Comparison of ENCODE assay signal across 23 mouse cellular contexts in the genomic region with DNA sequence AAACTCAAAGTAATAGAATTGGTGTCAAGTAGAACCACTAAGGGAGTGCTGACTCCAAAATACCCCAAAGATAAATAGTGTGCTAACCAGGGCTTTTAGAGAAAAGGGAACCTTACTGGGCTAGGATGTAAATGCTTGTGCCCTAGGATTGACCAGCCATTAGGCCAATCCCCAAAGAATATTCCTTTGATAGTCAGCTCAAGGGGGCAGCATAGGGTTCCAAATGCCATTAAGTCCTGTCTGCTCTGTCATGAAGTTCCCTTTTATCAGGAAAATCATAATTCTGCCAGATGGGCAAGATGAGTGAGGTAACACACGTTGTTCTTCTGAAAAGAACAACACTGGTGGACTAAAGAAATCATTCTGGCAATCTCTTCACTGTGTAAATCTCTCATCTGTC.
DNase-seq lines count a peak whose midpoint lies in the region; ATAC-seq and TF ChIP-seq lines count a peak whose summit lies in the region.
"Had no signal": no experiment of that assay in that cellular context is flagged by ENCODE, and none has a peak within 500 bp of the region (broad histone marks: within the 10 kb centered on the region; RNA-seq: fewer than 3 reads in every experiment).

No protein-coding gene starts in this region.

- peak; percentile 4 for DNase-seq in adrenal gland, postnatal 10 days
- no peak for DNase-seq in adrenal gland, adult 8-10 months
- no peak for DNase-seq in lung, postnatal 0 days (ENCODE audit: low spot score)
- DNase-seq in lung, postnatal 36 days = no peak
- DNase-seq in cerebellum, postnatal 10 days = peak; percentile 33 to 41
- peak; percentile 2 for DNase-seq in splenic B cell, adult 2 months (ENCODE audit: low read depth, low spot score)
- DNase-seq in frontal cortex, postnatal 10 days (ENCODE audit: low spot score in 2 of 2) = no peak
- DNase-seq in frontal cortex, postnatal 14 days (ENCODE audit: low spot score in 2 of 2) = no peak
- DNase-seq: adrenal gland, postnatal 25 days; embryo, embryonic 11 days; heart, adult 11 months; kidney, adult 9 months; right cerebral cortex, postnatal 4 days; thymus, postnatal 4 days had no signal

- H3K27ac ChIP-seq in lung, postnatal 0 days (ENCODE audit: low read length) = no peak overlapping the region
- H3K27ac ChIP-seq: embryonic facial prominence, embryonic 15.5 days; forebrain, embryonic 10.5 days; heart, embryonic 13.5 days; hindbrain, embryonic 10.5 days; limb, embryonic 13.5 days; macrophage; midbrain, embryonic 13.5 days; neural tube, embryonic 15.5 days had no signal

- H3K4me2 ChIP-seq in lung, postnatal 0 days (replicated peaks; ENCODE audit: low read depth, low read length) = no peak overlapping the region
- H3K4me2 ChIP-seq: embryonic facial prominence, embryonic 15.5 days; heart, embryonic 13.5 days; limb, embryonic 13.5 days; midbrain, embryonic 13.5 days; neural tube, embryonic 15.5 days had no signal

- H3K36me3 ChIP-seq in lung, postnatal 0 days (ENCODE audit: insufficient read depth, low read length) = no peaks in the 10 kb centered on the region
- H3K36me3 ChIP-seq in splenic B cell, adult 2 months (ENCODE audit: control insufficient read depth, insufficient read depth, low read length, poor library complexity, severe bottlenecking) = no peaks in the 10 kb centered on the region
- H3K36me3 ChIP-seq: embryonic facial prominence, embryonic 15.5 days; forebrain, embryonic 10.5 days; heart, embryonic 13.5 days; hindbrain, embryonic 10.5 days; limb, embryonic 13.5 days; midbrain, embryonic 13.5 days; neural tube, embryonic 15.5 days had no signal

- no peak overlapping the region for H3K4me3 ChIP-seq in lung, postnatal 0 days (ENCODE audit: low read depth, low read length)
- H3K4me3 ChIP-seq: embryonic facial prominence, embryonic 15.5 days; forebrain, embryonic 10.5 days; heart, embryonic 13.5 days; hindbrain, embryonic 10.5 days; limb, embryonic 13.5 days; midbrain, embryonic 13.5 days; neural tube, embryonic 15.5 days had no signal

- no peak overlapping the region for H3K9ac ChIP-seq in lung, postnatal 0 days (replicated peaks; ENCODE audit: low read depth)
- H3K9ac ChIP-seq: embryonic facial prominence, embryonic 15.5 days; heart, embryonic 13.5 days; limb, embryonic 13.5 days; midbrain, embryonic 13.5 days; neural tube, embryonic 15.5 days had no signal

- WGBS in lung, postnatal 0 days = 37% methylated on average over 1 of the region's 1 CpGs

- TF ChIP-seq CTCF in lung, postnatal 0 days (IDR thresholded peaks at IDR 0.05) = 0 out of 2 replicates have a peak, but pooled peaks have one; percentile 8

- no peak for TF ChIP-seq EP300 in lung, postnatal 0 days (IDR thresholded peaks at IDR 0.05)

- H3K4me1 ChIP-seq in lung, postnatal 0 days (ENCODE audit: insufficient read depth, low read depth, low read length) = no peaks in the 10 kb centered on the region
- H3K4me1 ChIP-seq: embryonic facial prominence, embryonic 15.5 days; forebrain, embryonic 10.5 days; heart, embryonic 13.5 days; hindbrain, embryonic 10.5 days; limb, embryonic 13.5 days; midbrain, embryonic 13.5 days; neural tube, embryonic 15.5 days had no signal

- no peaks in the 10 kb centered on the region for H3K9me3 ChIP-seq in lung, postnatal 0 days (ENCODE audit: low read length)
- H3K9me3 ChIP-seq: embryonic facial prominence, embryonic 15.5 days; forebrain, embryonic 10.5 days; heart, embryonic 13.5 days; hindbrain, embryonic 10.5 days; limb, embryonic 13.5 days; midbrain, embryonic 13.5 days; neural tube, embryonic 15.5 days had no signal

- no peaks in the 10 kb centered on the region for H3K27me3 ChIP-seq in lung, postnatal 0 days (replicated peaks; ENCODE audit: insufficient read depth, low read length)
- H3K27me3 ChIP-seq in splenic B cell, adult 2 months (ENCODE audit: control insufficient read depth, insufficient read depth, low read length, poor library complexity, severe bottlenecking) = no peaks in the 10 kb centered on the region
- H3K27me3 ChIP-seq: embryonic facial prominence, embryonic 15.5 days had no signal

- no peak for ATAC-seq in lung, postnatal 0 days
- ATAC-seq: inflammation-experienced regulatory T-cells, adult 6 months; midbrain, embryonic 13.5 days had no signal

Comparison
In these comparisons a context has a peak if more than half of its experiments do, and no peak if none do; other contexts are left out.
1. DNase-seq: peak in adrenal gland, postnatal 10 days (single experiment), cerebellum, postnatal 10 days (2 of 2) and splenic B cell, adult 2 months (single experiment); none in adrenal gland, adult 8-10 months (single experiment), lung, postnatal 0 days (single experiment), lung, postnatal 36 days (single experiment), frontal cortex, postnatal 10 days (0 of 2) and frontal cortex, postnatal 14 days (0 of 2).